Mouse (Mus musculus): ENCODE data around the gene Zkscan1. TPM values are rescaled to one million over a fixed set of nuclear protein-coding genes. Genes with fewer than 3 reads are reported as not detected.
"Not testable (repeated sequence)": the region's sequence is repeated elsewhere in the genome, so short reads cannot be mapped to it uniquely, and the experiment has no call there.

Gene Zkscan1
- polyA plus RNA-seq, 1 experiment from 2014 or later: 11.1 TPM

DNA sequence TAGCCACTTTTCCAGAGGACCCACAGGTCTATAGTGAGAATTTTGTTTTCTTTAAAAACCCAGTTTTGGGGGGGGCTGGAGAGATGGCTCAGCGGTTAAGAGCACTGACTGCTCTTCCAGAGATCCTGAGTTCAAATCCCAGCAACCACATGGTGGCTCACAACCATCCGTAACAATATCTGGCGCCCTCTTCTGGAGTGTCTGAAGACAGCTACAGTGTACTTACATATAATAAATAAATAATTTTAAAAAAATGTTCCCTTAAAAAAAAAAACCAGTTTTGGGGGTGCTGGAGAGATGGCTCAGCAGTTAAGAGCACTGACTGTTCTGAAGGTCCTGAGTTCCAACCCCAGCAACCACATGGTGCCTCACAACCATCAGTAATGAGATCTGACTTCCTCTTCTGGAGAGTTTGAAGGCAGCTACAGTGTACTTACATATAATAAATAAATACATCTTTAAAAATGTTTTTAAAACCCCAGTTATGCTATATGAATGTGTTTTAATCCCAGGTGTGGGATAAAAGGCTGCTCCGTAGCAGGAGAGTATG lies 25.0 kb downstream of the Zkscan1 start:
- 56% methylated on average over 4 of the region's 4 CpGs for WGBS
- H3K4me2 ChIP-seq (ENCODE audit: low read depth, low read length); H3K4me1 ChIP-seq (ENCODE audit: control insufficient read depth, insufficient read depth, low read length); H3K36me3 ChIP-seq (ENCODE audit: control insufficient read depth, insufficient read depth, low read length); H3K27me3 ChIP-seq (replicated peaks; ENCODE audit: control insufficient read depth, insufficient read depth, low read length); H3K27ac ChIP-seq (ENCODE audit: low read length); H3K4me3 ChIP-seq (ENCODE audit: low read length); ATAC-seq; H3K9ac ChIP-seq (ENCODE audit: low read depth, low read length); H3K9me3 ChIP-seq (ENCODE audit: control insufficient read depth, low read length): not testable (repeated sequence)

DNA sequence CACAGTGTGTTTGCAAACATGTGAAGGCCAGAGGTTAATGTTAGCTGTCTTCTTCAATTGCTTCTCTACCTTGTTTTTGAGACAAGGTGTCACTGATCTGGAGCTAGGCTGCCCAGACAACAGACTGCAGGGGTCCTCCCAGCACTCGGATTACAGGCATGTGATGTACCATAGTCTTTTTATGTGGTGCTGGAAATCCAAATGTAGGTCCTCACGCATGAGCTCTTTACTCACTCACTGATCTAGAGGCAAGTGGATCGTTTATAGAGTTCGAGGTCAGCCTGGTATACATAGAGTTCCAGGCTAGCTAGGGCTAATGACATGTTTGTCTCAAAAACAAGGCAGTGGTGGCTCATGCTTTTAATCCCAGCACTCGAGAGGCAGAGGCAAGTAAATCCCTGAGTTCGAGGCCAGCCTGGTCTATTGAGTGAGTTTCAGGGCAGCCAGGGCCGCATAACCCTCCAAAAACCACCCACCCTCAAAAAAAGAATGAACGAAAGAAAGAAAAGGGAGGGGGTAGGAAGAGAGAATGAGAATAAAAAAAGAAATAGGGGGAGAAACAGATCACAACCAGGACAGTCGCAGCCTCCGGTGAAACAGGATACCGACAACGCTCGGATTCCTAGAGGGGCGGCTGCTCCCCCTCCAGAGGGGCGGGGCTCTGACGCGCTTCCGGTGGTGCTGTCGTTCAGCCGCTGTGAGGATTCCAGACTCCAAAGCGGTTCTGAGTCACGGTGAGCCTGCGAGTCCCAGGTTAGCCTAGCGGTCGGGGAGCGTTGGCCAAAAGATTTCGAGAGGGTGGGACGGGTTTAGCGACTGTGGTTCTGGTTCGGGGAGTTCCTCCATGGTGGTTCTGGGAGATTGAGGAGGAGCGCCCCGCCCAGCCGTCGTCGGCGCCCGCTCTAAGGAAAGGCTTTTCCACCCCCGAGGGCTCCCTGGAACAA lies 31.6 kb downstream of the Zkscan1 start, which contains the start of gene Zscan21:
Gene Zscan21, plus strand, starts transcription at position 649 of the 944 bp plus-strand sequence.
- Histone ChIP-seq H3K4me3 (ENCODE audit: low read length) (peak within 1 kb of the TSS; percentile 59), H3K9ac (ENCODE audit: low read depth, low read length) (peak within 1 kb of the TSS; percentile 71), H3K9me3 (ENCODE audit: control insufficient read depth, low read length) (no peaks in the 10 kb centered on the region), H3K27me3 (replicated peaks; ENCODE audit: control insufficient read depth, insufficient read depth, low read length) (no peaks in the 10 kb centered on the region), H3K4me2 (ENCODE audit: low read depth, low read length) (peak within 1 kb of the TSS; percentile 58), H3K27ac (ENCODE audit: low read length) (peak within 1 kb of the TSS; percentile 88), H3K4me1 (ENCODE audit: control insufficient read depth, insufficient read depth, low read length) (peaks cover 11% of the 10 kb centered on the region; the same call in 1 of the 2 replicates), H3K36me3 (ENCODE audit: control insufficient read depth, insufficient read depth, low read length) (no peaks in the 10 kb centered on the region; the same call in 1 of the 2 replicates)
- peak; percentile 99 for ATAC-seq
- 6% methylated on average over 38 of the region's 38 CpGs for WGBS

DNA sequence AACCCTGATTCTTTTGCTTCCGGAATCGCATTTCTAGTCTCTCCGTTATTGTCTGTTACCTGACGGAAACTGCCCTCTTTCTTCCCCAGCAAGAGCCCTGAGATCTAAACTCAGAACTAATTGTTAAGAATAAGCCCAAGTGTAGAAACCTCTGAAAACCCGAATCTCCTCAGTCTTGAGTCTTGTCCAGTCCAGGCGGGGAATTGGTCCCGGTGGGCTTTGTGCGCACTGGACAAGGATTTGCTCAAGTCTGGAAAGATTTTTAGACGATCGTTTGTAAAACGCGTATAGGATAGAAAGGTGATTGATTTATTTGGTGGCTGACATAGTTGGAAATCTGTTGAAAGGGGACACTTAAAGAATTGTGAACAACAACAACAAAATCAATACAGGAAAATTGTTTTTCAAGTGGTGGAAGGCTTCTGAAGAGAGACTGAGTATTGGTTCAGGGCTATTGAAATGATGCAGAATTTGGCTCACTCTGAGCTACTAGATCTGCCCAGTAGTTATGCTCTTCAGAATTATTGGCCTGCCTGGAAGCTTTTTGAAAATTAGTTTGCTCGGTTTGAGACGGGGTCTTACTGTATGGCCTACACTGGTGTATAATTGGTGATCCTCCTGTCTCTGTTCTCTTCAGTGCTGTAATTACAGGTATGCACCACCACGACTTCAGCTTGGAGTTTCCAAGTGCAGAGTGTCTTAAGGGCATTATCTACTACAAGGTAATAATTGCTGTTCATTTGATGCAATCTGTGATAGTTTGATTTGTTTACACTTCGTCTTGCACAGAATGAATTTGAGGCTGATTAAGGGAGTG lies 32.5 kb downstream of the Zkscan1 start:
- H3K27ac ChIP-seq (ENCODE audit: low read length): peak overlapping the region; percentile 88
- peak overlapping the region; percentile 59 for H3K4me3 ChIP-seq (ENCODE audit: low read length)
- peak; percentile 50 for ATAC-seq
- 6% methylated on average over 16 of the region's 16 CpGs for WGBS
- no peaks in the 10 kb centered on the region; the same call in 1 of the 2 replicates for H3K36me3 ChIP-seq (ENCODE audit: control insufficient read depth, insufficient read depth, low read length)
- no peaks in the 10 kb centered on the region for H3K27me3 ChIP-seq (replicated peaks; ENCODE audit: control insufficient read depth, insufficient read depth, low read length)
- H3K9ac ChIP-seq (ENCODE audit: low read depth, low read length): peak overlapping the region; percentile 71
- H3K4me2 ChIP-seq (ENCODE audit: low read depth, low read length): peak overlapping the region; percentile 58
- no peaks in the 10 kb centered on the region for H3K9me3 ChIP-seq (ENCODE audit: control insufficient read depth, low read length)
- peaks cover 11% of the 10 kb centered on the region; the same call in 1 of the 2 replicates for H3K4me1 ChIP-seq (ENCODE audit: control insufficient read depth, insufficient read depth, low read length)

DNA sequence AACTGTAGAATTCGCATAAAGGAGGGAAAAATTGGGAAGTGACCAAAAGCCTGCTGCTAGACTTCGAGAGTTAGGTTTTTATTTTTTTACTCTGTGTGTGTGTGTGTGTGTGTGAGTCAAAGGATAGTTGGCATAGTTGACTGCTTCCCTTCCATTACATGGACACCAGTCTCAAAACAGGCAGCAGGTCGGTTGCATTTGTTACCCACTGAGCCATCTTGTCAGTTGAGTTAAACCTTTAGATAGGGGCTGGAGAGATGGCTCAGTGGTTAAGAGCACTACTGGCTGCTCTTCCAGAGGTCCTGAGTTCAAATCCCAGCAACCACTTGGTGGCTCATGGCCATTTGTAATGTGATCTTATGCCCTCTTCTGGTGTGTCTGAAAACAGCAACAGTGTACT lies 33.2 kb downstream of the Zkscan1 start:
- Histone ChIP-seq H3K27ac (ENCODE audit: low read length) (no peak overlapping the region), H3K4me2 (ENCODE audit: low read depth, low read length) (peak overlapping the region; percentile 58), H3K36me3 (ENCODE audit: control insufficient read depth, insufficient read depth, low read length) (peaks cover 1% of the 10 kb centered on the region), H3K9ac (ENCODE audit: low read depth, low read length) (peak overlapping the region; percentile 71), H3K9me3 (ENCODE audit: control insufficient read depth, low read length) (no peaks in the 10 kb centered on the region), H3K4me3 (ENCODE audit: low read length) (peak overlapping the region; percentile 59), H3K27me3 (replicated peaks; ENCODE audit: control insufficient read depth, insufficient read depth, low read length) (no peaks in the 10 kb centered on the region), H3K4me1 (ENCODE audit: control insufficient read depth, insufficient read depth, low read length) (peaks cover 11% of the 10 kb centered on the region; the same call in 1 of the 2 replicates)
- WGBS: 63% methylated on average over 3 of the region's 3 CpGs
- no peak for ATAC-seq

DNA sequence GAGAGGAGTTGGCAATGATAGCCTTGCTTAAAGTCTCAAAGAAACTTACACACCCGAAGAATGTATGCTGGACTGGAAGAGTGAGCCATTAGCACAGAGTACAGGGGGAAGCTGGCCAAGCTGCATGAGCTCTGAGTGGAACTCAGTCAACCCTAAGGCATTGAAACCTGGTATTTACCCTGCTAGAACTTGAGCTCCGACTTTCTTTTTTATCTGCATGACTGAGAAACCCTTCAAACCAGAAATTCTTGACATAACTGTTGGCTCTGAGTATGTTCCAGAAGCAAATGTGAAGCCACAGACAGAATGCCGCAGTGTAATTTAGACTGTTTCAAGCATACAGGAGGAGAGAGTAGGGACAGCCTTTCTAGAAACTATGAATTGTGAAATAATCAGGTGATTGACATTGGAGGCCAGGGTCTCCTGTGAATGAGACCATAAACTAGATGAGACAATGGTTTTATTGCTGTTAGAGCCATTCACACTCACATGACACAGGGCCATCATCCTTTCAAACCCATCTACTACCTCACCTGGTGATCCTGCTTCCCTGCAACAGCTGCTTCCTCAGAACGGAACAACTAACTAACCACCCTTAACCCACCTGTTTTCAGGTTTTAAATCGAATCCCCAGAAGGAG lies 47.7 kb downstream of the Zkscan1 start:
- Histone ChIP-seq H3K27ac (ENCODE audit: low read length) (peak overlapping the region; percentile 76), H3K36me3 (ENCODE audit: control insufficient read depth, insufficient read depth, low read length) (peaks cover 12% of the 10 kb centered on the region; the same call in 1 of the 2 replicates), H3K4me1 (ENCODE audit: control insufficient read depth, insufficient read depth, low read length) (peaks cover 3% of the 10 kb centered on the region), H3K9me3 (ENCODE audit: control insufficient read depth, low read length) (no peaks in the 10 kb centered on the region), H3K4me2 (ENCODE audit: low read depth, low read length) (no peak overlapping the region), H3K4me3 (ENCODE audit: low read length) (no peak overlapping the region), H3K27me3 (replicated peaks; ENCODE audit: control insufficient read depth, insufficient read depth, low read length) (no peaks in the 10 kb centered on the region), H3K9ac (ENCODE audit: low read depth, low read length) (no peak overlapping the region)
- peak; percentile 83 for ATAC-seq
- WGBS: 77% methylated on average over 5 of the region's 5 CpGs

DNA sequence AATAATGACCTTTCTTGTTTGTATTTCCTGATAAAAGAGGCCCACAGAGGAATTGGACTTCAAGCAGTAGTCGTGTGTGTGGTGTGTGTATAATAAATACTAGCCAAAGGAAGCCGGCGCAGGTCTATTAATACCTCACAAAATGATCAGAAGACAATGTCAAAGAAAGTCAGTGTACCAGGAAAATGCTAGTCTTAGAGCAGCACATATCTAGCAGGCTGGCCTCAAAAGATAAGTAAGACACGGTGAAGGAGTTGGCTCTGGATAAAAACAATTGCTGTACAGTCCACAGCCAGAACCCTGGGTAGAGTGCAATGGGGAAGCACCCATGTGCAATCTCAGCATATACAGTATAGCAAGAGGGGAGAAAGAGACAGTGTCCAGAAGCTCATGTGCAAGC lies 52.4 kb downstream of the Zkscan1 start:
- 51% methylated on average over 4 of the region's 4 CpGs for WGBS
- Histone ChIP-seq H3K4me1 (ENCODE audit: control insufficient read depth, insufficient read depth, low read length) (peaks cover 6% of the 10 kb centered on the region), H3K4me3 (ENCODE audit: low read length) (no peak overlapping the region), H3K9ac (ENCODE audit: low read depth, low read length) (no peak overlapping the region), H3K36me3 (ENCODE audit: control insufficient read depth, insufficient read depth, low read length) (peaks cover 10% of the 10 kb centered on the region; the same call in 1 of the 2 replicates), H3K4me2 (ENCODE audit: low read depth, low read length) (no peak overlapping the region), H3K27ac (ENCODE audit: low read length) (peak overlapping the region; percentile 64), H3K9me3 (ENCODE audit: control insufficient read depth, low read length) (no peaks in the 10 kb centered on the region), H3K27me3 (replicated peaks; ENCODE audit: control insufficient read depth, insufficient read depth, low read length) (no peaks in the 10 kb centered on the region)
- ATAC-seq: peak; percentile 73

DNA sequence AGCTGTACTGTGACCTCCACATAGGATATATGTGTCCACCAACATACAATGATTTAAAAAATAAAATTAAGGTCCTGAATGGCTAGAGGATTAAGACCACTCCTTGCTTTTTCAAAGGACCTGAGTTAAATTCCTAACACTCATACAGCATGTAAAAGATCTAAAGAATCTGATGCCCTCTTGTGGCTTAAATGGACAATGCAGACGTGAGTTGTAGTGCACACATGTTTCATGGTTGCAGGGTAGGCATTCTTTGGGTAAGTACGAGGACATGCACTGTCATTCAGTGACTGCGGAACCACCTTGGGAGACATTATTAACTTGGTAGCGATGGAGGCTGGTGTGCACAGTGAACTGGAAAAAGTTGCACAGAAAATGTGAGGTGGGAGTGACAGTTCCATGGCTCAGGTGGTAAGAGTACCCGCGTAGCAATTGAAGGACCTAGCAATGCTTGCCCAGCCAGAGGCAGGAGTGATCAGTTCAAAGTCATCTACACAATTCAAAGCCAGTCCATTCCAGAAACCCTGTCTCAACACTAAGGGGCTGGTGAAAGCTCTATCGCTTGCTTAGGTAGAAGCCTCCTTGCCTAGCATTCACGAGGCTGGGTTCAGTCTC lies 53.2 kb downstream of the Zkscan1 start:
- no peak overlapping the region for H3K9ac ChIP-seq (ENCODE audit: low read depth, low read length)
- WGBS: 56% methylated on average over 8 of the region's 8 CpGs
- no peak overlapping the region for H3K4me3 ChIP-seq (ENCODE audit: low read length)
- H3K27ac ChIP-seq (ENCODE audit: low read length): no peak overlapping the region
- H3K27me3 ChIP-seq (replicated peaks; ENCODE audit: control insufficient read depth, insufficient read depth, low read length): no peaks in the 10 kb centered on the region
- no peaks in the 10 kb centered on the region for H3K9me3 ChIP-seq (ENCODE audit: control insufficient read depth, low read length)
- H3K36me3 ChIP-seq (ENCODE audit: control insufficient read depth, insufficient read depth, low read length): peaks cover 10% of the 10 kb centered on the region; the same call in 1 of the 2 replicates
- H3K4me1 ChIP-seq (ENCODE audit: control insufficient read depth, insufficient read depth, low read length): peaks cover 6% of the 10 kb centered on the region
- H3K4me2 ChIP-seq (ENCODE audit: low read depth, low read length): no peak overlapping the region
- peak; percentile 67 for ATAC-seq

DNA sequence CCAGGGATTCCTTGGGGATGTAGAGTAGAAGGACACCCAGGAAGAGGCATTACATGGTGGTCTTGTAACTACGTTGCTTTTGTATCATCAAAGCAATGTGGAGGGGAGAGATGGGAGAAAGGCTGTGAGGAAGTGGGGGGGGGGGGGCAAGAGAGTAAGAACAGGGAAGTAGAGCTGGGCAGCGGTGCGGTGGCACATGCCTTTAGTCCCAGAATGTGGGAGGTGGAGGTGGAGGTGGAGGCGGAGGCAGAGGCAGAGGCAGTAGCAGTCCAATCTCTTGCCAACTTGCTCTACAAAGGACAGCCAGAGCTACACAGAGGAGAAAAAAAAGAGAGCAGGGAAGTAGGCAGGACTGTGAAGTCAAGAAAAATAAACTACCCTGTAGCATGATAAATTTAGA lies 53.7 kb downstream of the Zkscan1 start:
- Histone ChIP-seq H3K9ac (ENCODE audit: low read depth, low read length) (no peak overlapping the region), H3K4me2 (ENCODE audit: low read depth, low read length) (no peak overlapping the region), H3K4me3 (ENCODE audit: low read length) (no peak overlapping the region), H3K27me3 (replicated peaks; ENCODE audit: control insufficient read depth, insufficient read depth, low read length) (no peaks in the 10 kb centered on the region), H3K9me3 (ENCODE audit: control insufficient read depth, low read length) (no peaks in the 10 kb centered on the region), H3K27ac (ENCODE audit: low read length) (no peak overlapping the region), H3K36me3 (ENCODE audit: control insufficient read depth, insufficient read depth, low read length) (peaks cover 10% of the 10 kb centered on the region; the same call in 1 of the 2 replicates), H3K4me1 (ENCODE audit: control insufficient read depth, insufficient read depth, low read length) (peaks cover 6% of the 10 kb centered on the region)
- no peak for ATAC-seq
- WGBS: 83% methylated on average over 4 of the region's 4 CpGs

Measured in intestine, embryonic 16.5 days (tissue).